Mouse (Mus musculus) retina, adult 2 months (tissue): ENCODE results near the gene Cgnl1.

Source experiments
- DNase-seq: peaks from one replicate; pipeline ENCODE4 v3.0.0-alpha.2; 2012; ENCODE audit warnings: low read depth, low spot score

Gene Cgnl1

DNA sequence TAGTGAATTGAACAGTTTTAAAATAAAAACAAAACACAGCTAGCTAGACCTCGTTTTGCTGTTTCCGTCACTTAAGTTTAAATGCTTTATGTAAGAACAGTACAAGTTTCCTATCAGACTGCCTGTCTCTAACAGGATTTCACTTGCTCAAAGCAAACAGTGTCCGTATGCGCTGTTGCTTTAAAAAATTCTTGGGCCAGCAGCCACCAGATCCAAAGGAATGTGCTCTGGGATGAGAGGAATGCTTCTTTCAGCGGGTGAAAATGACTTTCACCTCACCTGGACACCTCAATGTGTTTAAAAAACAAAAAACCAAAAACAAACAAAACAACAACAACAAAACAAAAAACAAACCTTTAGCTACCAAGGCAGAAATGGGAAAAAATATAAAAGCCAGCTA, 54.4 kb downstream of the Cgnl1 start:
- DNase-seq: no peak

DNA sequence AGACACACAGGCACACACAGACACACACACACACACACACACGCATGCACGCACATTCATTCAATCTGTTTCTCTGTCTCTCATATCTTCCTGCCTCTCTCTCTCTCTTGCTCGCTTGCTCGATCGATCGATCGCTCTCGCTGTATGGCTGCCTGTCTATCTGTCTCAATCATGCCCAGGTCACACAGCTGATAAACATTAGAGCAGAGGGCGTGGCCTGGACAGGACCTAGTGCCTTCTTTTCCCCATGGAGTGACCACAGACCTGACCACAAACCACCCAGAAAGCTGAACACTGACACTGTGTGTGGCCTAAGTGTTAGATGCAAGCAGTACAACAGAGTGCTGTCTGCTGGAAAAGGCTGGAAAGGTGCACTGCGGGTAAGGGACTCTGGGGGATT, 60.6 kb downstream of the Cgnl1 start:
- no peak for DNase-seq

DNA sequence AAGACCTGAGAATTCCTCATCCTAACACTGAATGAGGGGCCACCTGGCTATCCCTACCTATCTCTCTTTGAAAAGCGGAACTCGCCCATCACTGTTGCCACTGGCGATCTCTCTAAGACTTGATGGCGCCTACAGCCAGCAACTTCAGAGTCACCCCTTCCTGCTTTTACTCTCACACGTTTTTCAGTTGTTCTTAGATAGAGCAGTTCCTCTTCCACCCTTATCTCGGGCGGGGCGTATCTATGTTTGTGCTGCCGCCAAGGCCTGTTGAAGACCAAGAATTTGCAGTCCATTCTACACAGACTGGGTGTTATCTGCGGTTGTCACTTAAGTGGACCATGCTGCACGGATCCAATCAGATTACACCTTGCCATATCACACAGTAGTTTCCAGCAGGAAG, 62.2 kb downstream of the Cgnl1 start:
- DNase-seq: no peak

DNA sequence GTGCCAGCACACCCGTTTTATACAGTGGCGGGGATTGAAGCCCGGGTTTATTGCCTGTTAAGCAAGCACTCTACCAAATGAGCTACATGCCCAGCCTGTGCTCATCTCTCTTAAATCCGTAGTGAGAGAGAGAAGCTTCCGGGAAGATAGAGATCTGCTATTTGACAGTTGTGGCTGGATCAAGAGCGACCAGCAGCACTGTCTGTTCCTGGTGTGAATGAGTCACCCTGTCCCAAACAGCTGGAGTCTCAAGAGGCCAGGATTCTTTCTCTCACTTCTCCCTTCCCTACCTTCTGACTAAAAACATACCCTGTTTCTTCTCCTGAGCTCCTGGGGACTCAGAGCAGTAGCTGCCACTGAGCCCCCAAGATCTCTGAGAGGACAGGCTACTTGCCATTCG, 63.4 kb downstream of the Cgnl1 start:
- DNase-seq: no peak

DNA sequence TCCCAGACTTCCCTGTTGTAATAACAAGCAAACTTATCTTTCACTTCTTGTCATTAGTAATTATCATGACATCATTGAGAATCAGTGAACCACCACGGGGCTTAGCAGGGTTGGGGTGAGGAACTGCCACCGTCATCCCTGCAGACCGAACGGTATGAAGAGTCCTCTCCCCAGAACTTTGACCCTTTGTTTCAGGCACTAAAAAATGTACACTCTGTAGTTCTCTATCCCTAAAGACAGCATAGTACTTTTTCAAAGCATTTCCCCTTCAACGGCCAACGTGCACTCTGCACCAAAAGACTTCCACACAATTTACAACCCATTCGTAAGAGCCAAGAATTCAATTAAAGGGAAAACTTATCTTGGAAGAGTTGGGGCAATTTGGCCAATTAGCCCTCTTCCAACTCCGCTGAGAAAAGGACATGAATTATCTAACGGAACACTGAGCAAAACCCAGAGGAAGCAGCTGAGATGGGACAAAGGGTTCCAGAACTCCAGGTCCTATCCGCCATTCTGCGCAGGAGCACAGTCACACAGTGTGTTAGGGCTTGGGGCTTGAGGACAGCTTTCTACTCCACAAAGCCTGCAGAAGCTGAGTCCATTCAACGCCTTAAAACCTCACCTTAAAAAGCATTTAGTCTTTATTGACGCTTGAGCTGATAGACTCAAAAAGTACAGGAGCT, 66.9 kb downstream of the Cgnl1 start:
- DNase-seq: no peak

DNA sequence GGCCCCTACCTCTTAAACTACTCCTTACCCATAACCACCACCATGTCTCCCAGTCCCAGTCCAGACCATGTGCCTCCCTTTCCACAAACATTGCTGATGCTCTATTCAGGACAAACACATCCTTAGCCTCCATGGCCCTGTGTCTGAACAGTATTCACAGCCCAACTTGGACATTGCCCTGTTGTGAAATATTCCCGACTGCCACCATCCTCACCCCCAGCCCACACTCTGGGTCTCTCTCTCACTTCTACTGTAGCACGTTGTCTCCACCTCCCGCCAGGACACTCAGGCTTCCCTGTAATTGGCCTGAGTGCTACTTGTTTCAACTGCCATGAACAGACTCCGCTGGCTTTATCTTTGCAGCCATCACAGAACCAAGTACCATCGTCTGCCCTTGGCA, 72.3 kb downstream of the Cgnl1 start:
- DNase-seq: no peak

DNA sequence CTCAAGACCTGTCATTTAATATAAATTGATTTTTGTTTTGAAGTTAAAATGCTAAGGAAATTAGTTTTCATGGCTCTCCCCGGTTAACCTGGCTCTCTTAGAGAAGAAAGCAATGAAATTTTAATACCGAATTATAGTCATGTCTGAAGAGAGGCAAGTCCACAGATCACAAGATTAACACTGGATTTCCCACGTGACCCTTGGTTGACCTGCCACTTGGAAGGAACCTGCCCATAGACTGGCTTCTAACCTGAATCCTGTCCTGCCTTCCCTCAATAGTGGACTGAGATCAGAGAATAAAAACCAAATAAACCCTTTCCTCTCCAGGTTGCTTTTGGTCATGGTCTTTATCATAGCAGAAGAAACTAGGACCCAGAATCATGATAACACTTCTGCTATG, 73.3 kb downstream of the Cgnl1 start:
- DNase-seq: no peak

DNA sequence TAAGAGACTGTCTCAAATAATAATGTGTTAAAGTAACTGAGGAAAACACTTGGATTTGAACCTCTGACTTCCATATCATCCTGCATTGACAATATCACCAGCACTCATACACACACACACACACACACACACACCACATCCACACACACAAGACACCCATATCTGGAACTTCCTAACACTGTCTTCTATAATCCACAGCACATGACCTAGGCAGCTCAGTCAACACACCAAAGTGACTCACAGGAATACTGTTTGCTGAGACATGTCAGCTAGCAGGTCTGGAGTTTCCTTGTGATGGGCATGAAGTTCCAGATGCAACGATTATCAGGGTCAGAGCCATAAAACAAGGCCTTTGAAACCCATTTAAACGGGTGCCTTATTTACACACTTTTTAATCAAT, 74.2 kb downstream of the Cgnl1 start:
- no peak for DNase-seq

DNA sequence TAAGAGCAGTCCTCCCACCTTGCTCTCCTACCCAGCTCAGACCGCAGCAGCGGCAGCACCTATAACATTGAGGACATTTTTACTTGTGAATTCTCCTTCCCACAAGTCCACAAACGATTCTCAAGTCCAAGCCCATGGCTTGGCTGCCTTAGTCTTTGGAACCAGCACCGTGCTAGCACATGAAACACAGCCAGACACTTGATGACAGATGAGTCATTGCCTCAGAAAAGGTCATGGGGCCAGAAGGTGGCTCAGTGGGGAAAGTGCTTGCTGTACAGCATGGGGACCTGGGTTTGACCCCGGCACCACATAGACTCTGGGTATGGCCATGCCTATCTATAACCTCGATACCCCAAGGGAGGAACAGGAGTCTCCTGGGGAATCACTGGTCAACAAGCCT, 74.6 kb downstream of the Cgnl1 start:
- DNase-seq: no peak

DNA sequence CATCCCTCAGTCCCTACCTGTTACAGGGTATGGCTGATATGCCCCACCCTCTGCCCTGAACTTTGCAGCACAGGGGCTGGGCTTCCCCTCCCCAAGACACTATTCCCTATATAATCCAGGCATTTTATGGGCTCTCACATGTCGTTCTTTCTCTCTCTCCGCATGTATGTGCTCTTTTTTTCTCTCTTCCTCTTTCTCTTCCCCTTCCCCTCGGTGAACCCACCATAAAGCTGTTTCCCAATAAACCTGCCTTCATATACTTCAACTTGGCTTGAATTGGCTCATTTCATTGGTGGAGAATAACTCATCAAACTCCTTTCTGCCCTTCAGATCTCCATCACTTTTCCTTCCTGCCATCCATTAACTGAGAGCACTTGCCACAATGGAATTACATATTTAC, 76.3 kb downstream of the Cgnl1 start:
- DNase-seq: no peak

DNA sequence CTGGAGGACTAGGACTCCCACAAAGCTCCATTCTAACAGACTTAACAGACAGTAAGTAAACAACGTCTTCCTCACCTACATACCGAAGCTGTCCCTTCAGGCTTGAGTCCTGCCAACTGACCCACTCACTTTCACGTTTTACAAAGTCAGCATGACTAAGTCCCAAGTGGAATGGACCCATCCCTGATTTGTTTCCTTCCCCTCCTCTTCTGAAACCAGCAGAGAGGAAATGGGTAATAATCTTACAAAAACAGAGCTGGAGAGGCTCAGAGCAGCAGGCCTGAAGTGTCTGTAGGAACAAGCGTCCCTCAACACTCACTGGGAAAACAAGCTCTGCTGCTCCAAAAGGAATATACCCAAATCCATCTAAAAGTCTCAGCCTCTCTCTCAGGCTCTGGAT, 77.2 kb downstream of the Cgnl1 start:
- DNase-seq: no peak

DNA sequence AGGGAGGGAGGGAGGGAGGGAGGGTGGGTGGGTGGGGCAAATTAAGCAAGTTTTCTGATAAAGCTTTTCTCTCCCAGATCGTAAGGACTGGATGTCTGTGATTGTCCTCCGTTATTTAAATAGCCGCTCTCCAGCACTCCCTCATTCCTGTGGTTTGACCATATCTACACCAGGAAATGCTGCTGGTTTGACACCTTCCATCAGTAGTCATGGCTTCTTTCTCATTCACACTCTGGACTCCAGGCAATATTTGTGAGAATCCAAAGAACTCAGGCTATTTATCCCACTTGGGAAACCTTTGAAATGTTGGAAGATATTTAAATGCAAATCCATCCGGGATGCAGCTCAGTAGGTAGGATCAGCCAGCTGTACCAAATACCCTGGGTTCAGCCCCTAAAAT, 77.6 kb downstream of the Cgnl1 start:
- no peak for DNase-seq

DNA sequence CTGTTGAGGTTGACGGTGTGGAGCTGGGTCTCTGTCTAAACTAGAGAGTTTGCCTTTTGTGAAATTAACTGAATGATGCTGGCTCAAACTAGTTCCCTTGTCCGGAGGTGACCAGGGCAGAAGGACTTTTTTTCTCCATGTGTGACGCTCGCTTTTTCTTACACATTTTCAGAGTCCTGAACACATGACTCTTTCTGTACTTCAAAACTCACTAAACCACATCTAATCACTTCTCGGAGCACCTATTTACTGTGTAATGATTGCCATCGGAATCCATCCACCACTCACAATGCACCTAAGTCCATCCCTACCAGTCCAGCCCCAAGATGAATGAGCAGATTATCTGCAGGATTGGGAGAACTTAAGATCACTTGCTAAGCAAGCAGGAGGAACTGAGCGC, 79.2 kb downstream of the Cgnl1 start:
- no peak for DNase-seq

DNA sequence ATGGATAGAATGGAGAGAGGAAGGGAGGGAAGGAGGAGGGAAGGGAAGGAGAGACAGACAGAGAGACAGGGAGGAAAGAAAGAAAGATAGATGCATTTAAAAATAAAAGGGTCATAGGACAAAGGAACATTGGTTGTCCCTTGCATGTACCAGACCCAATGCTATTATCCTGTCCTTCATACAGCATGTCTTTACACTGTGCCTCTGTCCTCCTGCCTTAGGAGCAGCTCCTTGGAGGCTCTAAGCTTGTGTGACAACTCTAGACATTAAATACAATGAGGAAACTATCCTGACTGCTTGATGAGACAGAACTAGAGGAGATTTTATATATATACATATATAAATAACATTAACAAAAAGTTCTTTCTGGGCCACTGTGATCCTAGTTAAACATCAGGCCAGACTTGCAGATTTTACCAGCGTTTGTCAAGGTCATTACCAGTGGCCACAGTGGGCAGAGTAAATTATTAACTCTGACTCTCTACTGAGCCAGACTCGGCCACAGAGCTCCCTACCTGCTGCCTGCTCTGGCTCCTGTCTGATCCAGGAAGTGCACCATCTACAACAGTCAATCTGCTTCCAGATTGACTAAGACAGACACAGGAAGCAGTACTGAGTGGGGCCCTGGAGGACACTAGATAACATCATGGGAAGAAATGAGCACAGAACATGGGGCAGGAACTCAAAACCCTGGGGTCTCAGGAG, 81.9 kb downstream of the Cgnl1 start:
- no peak for DNase-seq

DNA sequence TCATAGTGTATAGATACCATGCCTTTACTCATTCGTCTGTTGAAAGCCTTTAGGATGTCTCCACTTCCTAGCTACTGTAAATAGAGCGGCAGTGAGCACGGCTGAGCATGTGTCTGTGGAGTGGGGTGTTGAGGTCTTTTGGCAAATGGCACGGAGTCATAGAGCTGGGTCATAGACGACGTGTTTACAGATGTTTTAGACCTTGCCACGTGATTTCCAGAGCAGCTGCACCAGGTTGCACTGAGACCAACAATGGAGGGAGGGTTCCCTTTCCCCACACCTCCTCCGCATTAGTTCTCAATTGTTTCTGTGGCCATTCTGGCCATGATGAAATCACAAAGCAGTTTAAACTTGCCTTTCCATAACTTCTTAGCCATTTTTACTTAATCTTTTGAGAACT, 84.9 kb downstream of the Cgnl1 start:
- no peak for DNase-seq

DNA sequence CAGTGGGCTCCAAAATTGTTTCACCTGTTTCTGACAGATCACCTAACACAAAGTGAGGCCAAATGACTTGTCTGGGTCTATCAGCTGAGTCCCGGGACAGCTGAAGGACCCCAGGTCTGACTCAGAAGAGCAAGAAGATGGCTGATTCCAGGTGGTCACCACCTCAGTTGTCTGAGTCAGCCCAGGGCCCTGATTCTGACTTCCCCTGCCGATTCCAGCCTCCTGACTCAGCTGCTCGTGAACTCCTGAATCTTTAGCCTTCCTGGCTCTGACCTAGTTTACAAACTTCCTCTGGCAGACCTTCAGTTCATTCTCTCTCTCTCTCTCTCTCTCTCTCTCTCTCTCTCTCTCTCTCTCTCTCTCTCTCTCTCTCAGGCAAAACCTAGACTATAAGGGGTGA, 86.6 kb downstream of the Cgnl1 start:
- no peak for DNase-seq

DNA sequence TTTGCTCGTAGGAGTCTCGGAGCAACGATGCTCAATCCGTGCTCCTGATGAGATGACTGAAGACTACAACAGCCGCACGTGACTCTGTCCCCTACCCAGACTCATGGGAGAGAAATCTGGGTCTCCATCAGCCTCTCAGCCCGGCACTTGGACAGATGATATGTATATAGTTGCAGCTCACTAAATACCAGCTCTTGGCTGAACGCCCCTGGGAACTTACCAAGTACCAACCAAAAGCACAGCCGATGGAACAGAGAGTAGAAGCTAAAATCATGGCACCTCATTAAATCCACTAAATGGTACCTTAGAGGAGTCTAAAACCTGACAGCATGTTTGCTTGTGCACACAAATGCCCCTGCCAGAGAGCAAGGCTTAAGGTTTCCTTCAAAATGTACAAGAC, 91.0 kb downstream of the Cgnl1 start:
- no peak for DNase-seq

DNA sequence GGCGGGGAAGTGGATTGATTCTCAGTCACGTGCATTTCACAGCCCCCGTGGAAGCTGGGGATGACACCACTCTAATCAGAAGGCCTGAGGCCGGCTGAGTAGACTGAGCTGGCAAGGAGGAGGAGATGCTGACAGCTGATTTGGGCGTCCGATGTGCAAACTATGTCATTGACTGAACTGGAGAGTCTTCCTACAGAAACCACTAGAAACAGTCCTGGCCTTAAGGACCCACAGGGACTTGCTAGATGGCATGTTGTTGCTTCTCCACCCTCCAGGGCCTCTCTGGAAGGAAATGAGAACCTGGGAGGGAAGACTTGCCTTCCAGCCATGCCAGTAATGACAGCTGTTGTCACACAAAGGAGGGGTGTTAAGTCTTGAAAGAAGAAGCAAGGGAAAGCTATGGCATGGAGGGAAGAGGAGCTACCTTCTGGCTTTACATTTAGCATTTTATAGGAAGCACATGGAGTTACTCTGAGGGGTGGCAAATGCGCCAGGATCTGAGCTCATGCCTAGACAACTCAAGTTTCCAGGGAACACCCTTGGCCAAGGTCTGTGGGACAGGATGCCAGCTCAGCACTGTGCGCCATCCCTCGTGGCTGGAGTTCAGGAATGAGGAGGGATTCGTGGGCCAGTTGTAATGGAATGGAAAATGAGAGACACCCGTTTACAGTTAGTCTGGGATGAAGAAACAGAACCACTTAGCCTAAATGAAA, 92.1 kb downstream of the Cgnl1 start:
- no peak for DNase-seq

DNA sequence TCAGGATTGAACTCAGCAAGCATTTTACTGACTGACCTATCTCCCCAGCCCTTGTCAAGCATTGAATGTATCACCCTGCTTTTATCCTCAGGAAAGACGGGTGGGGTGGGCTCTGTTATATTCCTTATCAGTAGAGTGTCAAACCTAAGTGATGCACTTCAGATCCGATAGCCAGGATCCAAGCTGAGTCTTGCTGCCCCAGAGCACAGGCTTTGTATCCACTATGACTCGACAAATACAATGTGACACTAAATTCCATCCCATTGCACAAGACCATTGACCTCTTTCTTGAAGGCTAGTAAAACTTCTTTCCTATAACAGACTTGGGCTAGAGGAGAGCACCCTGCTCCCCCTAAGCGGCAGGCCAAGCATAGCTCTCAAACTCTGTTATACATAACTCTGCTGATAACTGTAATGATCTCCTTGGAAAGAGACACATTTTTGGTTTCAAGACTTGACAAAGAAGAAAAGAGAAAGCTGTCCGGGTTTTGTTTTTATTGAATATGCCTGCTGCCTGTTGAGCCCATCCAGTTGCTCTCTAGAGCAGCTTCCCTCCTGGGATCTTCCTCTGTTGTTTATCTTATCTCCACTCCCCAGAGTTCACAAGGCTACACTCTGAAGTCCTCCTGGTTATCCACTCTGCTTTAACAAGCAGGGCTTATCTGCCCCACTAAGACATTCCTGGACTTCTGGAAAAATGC, 94.3 kb downstream of the Cgnl1 start:
- no peak for DNase-seq

DNA sequence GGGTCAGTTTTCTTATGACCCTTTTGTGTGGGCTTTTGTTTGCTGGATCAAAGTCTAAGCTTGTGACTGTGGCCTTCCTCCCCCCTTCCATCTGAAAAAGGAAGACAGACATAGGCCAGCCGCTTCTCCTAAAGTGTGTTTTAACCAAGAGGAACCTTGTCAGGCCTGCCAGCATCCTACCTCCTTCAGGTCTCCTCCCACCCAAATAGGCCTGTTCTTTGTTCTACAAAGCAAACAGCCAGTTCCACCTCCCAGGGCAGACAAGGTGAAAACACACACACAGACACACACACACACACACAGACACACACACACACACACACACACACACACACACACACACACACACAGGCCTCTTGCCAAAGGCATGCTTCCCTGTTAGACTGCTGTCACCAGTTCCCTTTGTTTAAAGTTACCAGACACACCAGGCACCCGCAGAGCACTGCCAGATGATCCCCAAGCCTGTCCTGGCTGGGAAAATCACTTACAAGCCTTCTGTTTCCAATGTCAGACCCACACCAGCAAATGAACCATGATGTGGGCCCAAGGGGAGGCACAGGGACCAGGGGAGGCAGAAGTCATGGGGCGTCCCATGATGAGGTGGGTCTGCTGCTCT, 95.5 kb downstream of the Cgnl1 start:
- no peak for DNase-seq

DNA sequence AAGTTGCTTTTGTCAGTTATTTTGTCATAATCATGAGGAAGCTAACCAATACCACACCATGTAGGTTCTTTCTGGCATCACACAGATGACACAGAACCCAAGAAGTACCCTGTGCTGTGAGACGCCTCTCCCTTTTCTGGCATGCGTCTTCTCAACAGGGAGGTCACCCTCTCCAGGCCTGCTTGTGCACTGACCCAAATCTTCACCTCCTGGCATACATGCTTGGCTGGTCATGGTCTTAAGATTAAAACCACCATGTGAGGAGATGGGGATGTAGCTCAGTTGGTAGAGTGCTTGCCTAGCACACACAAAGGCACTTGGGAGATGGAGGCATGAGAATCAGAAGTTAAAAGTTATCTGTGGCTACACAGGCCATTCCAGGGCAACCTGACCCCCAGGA, 96.2 kb downstream of the Cgnl1 start:
- no peak for DNase-seq

DNA sequence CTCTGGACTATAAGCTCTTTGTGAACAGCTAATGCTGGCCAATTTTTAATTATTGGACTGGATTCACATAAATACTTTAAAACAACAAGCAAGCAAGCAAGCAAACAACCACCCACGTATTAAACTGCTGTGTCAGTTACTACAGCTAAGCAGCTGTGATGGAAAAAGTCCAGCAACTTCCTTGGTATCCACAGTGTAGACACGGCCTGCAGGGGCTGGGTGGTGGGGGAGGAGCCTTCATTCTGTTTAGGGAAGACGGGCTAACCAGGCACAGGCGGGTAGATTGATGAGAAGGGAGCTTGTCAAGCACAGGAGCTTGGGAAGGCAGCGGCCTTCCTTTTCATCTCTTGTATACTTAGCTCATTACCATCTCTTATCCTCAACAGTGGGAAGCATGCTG, 96.9 kb downstream of the Cgnl1 start:
- no peak for DNase-seq
